Mouse (Mus musculus): Measurements from ENCODE around the gene Ifit3b. TPM values are rescaled to one million over a fixed set of nuclear protein-coding genes. Genes with fewer than 3 reads are reported as not detected.
"Not testable (repeated sequence)": the region's sequence is repeated elsewhere in the genome, so short reads cannot be mapped to it uniquely, and the experiment has no call there.

The Ifit3b gene
- polyA plus RNA-seq, 1 experiment from 2014 or later: 0.21 TPM

GRCm38 (mm10) chr19:34599250-34599649 is 8.5 kb upstream of the Ifit3b start:
- not testable (repeated sequence) for H3K4me2 ChIP-seq (ENCODE audit: low read depth, low read length); ATAC-seq (ENCODE audit: low read depth); H3K9ac ChIP-seq (replicated peaks; ENCODE audit: low read depth, low read length); H3K27ac ChIP-seq (ENCODE audit: low read depth, low read length); H3K9me3 ChIP-seq (ENCODE audit: control insufficient read depth, low read length); H3K27me3 ChIP-seq (ENCODE audit: control insufficient read depth, insufficient read depth, low read length); H3K4me1 ChIP-seq (ENCODE audit: control insufficient read depth, insufficient read depth, low read length); H3K36me3 ChIP-seq (ENCODE audit: control insufficient read depth, insufficient read depth, low read length); H3K4me3 ChIP-seq (ENCODE audit: low read depth, low read length)

DNA sequence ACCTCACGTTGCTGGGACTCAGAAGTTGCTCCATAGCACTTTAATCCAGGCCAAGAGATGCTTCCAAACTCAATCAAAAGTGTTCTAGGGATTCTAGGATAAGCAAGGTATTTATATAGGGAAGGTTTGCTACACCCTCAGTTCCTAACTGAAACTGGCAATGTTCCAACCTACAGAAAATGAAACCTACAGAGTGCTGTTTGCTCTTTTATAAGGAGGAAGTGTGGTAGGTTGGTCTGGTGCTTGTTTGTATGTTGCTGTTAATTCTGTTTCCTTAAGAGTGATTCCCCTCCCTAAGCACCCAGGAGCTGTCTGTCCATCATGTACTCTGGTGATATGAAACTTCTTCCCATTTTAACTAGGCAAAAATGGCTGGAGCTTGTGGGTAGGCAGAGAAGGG is 5.9 kb upstream of the Ifit3b start, which contains the start of gene Ifit1bl1:
TSS of gene Ifit1bl1 (minus strand) at position 69 of the 400 bp plus-strand sequence.
- not testable (repeated sequence) for H3K4me2 ChIP-seq (ENCODE audit: low read depth, low read length); H3K9me3 ChIP-seq (ENCODE audit: control insufficient read depth, low read length); H3K27me3 ChIP-seq (ENCODE audit: control insufficient read depth, insufficient read depth, low read length); H3K36me3 ChIP-seq (ENCODE audit: control insufficient read depth, insufficient read depth, low read length); H3K4me1 ChIP-seq (ENCODE audit: control insufficient read depth, insufficient read depth, low read length); ATAC-seq (ENCODE audit: low read depth); H3K9ac ChIP-seq (replicated peaks; ENCODE audit: low read depth, low read length); H3K27ac ChIP-seq (ENCODE audit: low read depth, low read length); H3K4me3 ChIP-seq (ENCODE audit: low read depth, low read length)
- WGBS: 57% methylated on average over 1 of the region's 1 CpGs

DNA sequence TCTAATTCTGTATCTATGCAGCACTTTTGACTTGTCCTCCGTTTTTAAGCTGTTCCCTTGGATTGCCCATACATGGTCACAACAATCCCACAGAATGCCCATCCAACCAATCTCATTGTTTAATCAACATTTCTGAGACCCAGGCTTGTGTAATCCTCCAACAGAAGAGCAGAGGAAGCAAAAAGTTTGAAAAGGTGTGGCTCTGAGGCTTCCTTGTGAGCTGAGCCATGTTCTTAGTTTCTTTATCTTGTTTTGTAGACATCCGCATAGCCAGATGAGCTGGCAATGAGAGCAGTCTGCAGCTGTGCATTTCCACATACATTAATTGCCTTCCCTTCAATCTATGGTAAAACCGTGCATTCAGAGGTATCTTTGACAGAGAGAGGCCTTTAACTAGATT is 2.3 kb upstream of the Ifit3b start:
- no peaks in the 10 kb centered on the region for H3K27me3 ChIP-seq (ENCODE audit: control insufficient read depth, insufficient read depth, low read length)
- no peaks in the 10 kb centered on the region for H3K9me3 ChIP-seq (ENCODE audit: control insufficient read depth, low read length)
- H3K9ac ChIP-seq (replicated peaks; ENCODE audit: low read depth, low read length): no peak overlapping the region
- H3K27ac ChIP-seq (ENCODE audit: low read depth, low read length): no peak overlapping the region
- ATAC-seq (ENCODE audit: low read depth): no peak
- no peak overlapping the region for H3K4me2 ChIP-seq (ENCODE audit: low read depth, low read length)
- no peaks in the 10 kb centered on the region for H3K36me3 ChIP-seq (ENCODE audit: control insufficient read depth, insufficient read depth, low read length)
- H3K4me3 ChIP-seq (ENCODE audit: low read depth, low read length): no peak overlapping the region
- 94% methylated on average over 3 of the region's 3 CpGs for WGBS
- H3K4me1 ChIP-seq (ENCODE audit: control insufficient read depth, insufficient read depth, low read length): no peaks in the 10 kb centered on the region

- not testable (repeated sequence) for H3K4me3 ChIP-seq (ENCODE audit: low read depth, low read length); H3K9ac ChIP-seq (replicated peaks; ENCODE audit: low read depth, low read length); H3K27ac ChIP-seq (ENCODE audit: low read depth, low read length); H3K27me3 ChIP-seq (ENCODE audit: control insufficient read depth, insufficient read depth, low read length); ATAC-seq (ENCODE audit: low read depth); H3K9me3 ChIP-seq (ENCODE audit: control insufficient read depth, low read length); H3K4me2 ChIP-seq (ENCODE audit: low read depth, low read length); H3K36me3 ChIP-seq (ENCODE audit: control insufficient read depth, insufficient read depth, low read length); H3K4me1 ChIP-seq (ENCODE audit: control insufficient read depth, insufficient read depth, low read length)
- 82% methylated on average over 3 of the region's 3 CpGs for WGBS
Observed at GRCm38 (mm10) chr19:34610118-34610517, 2.3 kb downstream of the Ifit3b start.

DNA sequence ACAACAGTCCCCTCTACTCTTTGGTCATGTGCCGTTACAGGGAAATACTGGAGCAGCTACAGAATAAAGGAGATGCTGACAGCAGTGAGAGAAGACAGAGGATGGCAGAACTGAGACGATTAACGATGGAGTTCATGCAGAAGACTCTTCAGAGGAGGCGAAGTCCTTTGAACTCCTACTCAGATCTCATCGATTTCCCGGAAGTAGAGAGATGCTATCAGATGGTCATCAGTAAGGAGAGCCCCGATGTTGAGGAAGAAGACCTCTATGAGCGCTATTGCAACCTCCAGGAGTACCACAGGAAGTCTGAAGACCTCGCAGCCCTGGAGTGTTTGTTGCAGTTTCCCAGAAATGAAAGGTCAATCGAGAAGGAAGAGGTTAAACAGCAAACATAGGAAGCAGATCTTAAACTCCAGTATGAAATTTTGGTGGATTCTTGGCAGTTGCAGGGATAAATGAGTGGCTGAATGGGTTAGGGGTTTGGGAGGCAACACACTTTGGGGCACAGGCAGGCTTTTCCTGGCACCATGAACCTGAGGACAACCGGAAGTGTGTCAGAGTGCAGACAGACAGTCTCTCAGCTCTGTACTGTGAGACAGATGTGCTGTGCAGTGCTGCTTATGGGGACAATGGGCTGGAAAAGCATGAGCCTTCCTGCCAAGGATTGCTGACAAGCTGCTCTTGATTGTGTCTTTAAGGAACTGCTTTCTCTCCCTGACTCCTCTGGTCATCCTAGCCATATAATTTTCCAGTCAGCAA is 4.7 kb downstream of the Ifit3b start:
- not testable (repeated sequence) for H3K27ac ChIP-seq (ENCODE audit: low read depth, low read length); H3K4me2 ChIP-seq (ENCODE audit: low read depth, low read length); ATAC-seq (ENCODE audit: low read depth); H3K27me3 ChIP-seq (ENCODE audit: control insufficient read depth, insufficient read depth, low read length); H3K9ac ChIP-seq (replicated peaks; ENCODE audit: low read depth, low read length); H3K9me3 ChIP-seq (ENCODE audit: control insufficient read depth, low read length); H3K36me3 ChIP-seq (ENCODE audit: control insufficient read depth, insufficient read depth, low read length); H3K4me3 ChIP-seq (ENCODE audit: low read depth, low read length); H3K4me1 ChIP-seq (ENCODE audit: control insufficient read depth, insufficient read depth, low read length)
- WGBS: 90% methylated on average over 4 of the region's 11 CpGs

- Histone ChIP-seq H3K36me3 (ENCODE audit: control insufficient read depth, insufficient read depth, low read length) (no peaks in the 10 kb centered on the region), H3K4me3 (ENCODE audit: low read depth, low read length) (no peak overlapping the region), H3K4me2 (ENCODE audit: low read depth, low read length) (no peak overlapping the region), H3K27me3 (ENCODE audit: control insufficient read depth, insufficient read depth, low read length) (no peaks in the 10 kb centered on the region), H3K9me3 (ENCODE audit: control insufficient read depth, low read length) (no peaks in the 10 kb centered on the region), H3K27ac (ENCODE audit: low read depth, low read length) (no peak overlapping the region), H3K9ac (replicated peaks; ENCODE audit: low read depth, low read length) (no peak overlapping the region), H3K4me1 (ENCODE audit: control insufficient read depth, insufficient read depth, low read length) (no peaks in the 10 kb centered on the region)
- no peak for ATAC-seq (ENCODE audit: low read depth)
- 94% methylated on average over 5 of the region's 5 CpGs for WGBS
Observed at GRCm38 (mm10) chr19:34620871-34621270, 13.1 kb downstream of the Ifit3b start.

GRCm38 (mm10) chr19:34623781-34624180 is 16.0 kb downstream of the Ifit3b start:
- H3K4me2 ChIP-seq (ENCODE audit: low read depth, low read length): no peak overlapping the region
- no peaks in the 10 kb centered on the region for H3K9me3 ChIP-seq (ENCODE audit: control insufficient read depth, low read length)
- WGBS: 95% methylated on average over 6 of the region's 6 CpGs
- no peaks in the 10 kb centered on the region for H3K27me3 ChIP-seq (ENCODE audit: control insufficient read depth, insufficient read depth, low read length)
- H3K36me3 ChIP-seq (ENCODE audit: control insufficient read depth, insufficient read depth, low read length): no peaks in the 10 kb centered on the region
- no peaks in the 10 kb centered on the region for H3K4me1 ChIP-seq (ENCODE audit: control insufficient read depth, insufficient read depth, low read length)
- H3K9ac ChIP-seq (replicated peaks; ENCODE audit: low read depth, low read length): no peak overlapping the region
- no peak overlapping the region for H3K4me3 ChIP-seq (ENCODE audit: low read depth, low read length)
- ATAC-seq (ENCODE audit: low read depth): no peak
- no peak overlapping the region for H3K27ac ChIP-seq (ENCODE audit: low read depth, low read length)

DNA sequence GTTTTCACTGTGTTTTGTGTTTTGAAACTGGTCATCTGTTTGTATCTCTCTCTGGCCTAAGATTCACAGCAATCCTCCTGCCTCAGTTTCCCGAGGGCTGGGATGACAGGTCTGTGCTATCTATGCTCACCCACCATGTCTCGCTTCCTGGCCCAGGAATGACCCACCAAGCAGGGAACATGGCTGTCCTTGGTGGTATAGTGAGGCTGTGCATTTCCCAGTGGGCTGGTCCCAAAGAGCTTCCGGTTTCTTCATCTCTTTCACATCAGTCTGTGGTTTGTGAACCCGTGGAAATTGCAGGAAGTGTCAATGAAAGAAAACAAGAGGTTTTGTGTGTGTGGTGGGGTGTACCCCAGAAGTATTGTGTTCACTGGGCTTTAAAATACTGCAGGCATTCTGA is 16.9 kb downstream of the Ifit3b start:
- no peaks in the 10 kb centered on the region for H3K4me1 ChIP-seq (ENCODE audit: control insufficient read depth, insufficient read depth, low read length)
- H3K27me3 ChIP-seq (ENCODE audit: control insufficient read depth, insufficient read depth, low read length): no peaks in the 10 kb centered on the region
- H3K9me3 ChIP-seq (ENCODE audit: control insufficient read depth, low read length): no peaks in the 10 kb centered on the region
- 87% methylated on average over 4 of the region's 4 CpGs for WGBS
- no peak overlapping the region for H3K9ac ChIP-seq (replicated peaks; ENCODE audit: low read depth, low read length)
- H3K4me3 ChIP-seq (ENCODE audit: low read depth, low read length): no peak overlapping the region
- H3K27ac ChIP-seq (ENCODE audit: low read depth, low read length): no peak overlapping the region
- H3K4me2 ChIP-seq (ENCODE audit: low read depth, low read length): no peak overlapping the region
- H3K36me3 ChIP-seq (ENCODE audit: control insufficient read depth, insufficient read depth, low read length): no peaks in the 10 kb centered on the region
- no peak for ATAC-seq (ENCODE audit: low read depth)

DNA sequence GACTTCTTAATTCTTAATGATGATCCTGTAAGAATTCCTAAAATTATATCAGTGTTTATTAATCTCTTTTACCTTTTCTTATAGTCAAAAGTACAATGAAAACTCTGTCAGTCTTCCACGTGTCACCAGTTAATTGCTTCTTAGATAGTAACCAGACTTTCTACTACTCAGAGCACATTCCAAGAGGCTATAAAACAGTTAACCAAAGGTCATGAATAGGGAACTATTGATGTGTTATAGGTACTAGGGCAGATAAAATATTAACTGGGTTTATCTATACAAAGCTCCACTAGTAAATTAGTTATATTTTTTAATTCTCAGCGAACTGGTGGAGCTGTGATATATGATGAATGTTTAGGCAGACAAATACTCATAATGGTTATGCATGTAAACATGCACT is 19.7 kb downstream of the Ifit3b start:
- Histone ChIP-seq H3K4me2 (ENCODE audit: low read depth, low read length) (no peak overlapping the region), H3K4me1 (ENCODE audit: control insufficient read depth, insufficient read depth, low read length) (no peaks in the 10 kb centered on the region), H3K36me3 (ENCODE audit: control insufficient read depth, insufficient read depth, low read length) (no peaks in the 10 kb centered on the region), H3K4me3 (ENCODE audit: low read depth, low read length) (no peak overlapping the region), H3K9ac (replicated peaks; ENCODE audit: low read depth, low read length) (no peak overlapping the region), H3K9me3 (ENCODE audit: control insufficient read depth, low read length) (no peaks in the 10 kb centered on the region), H3K27ac (ENCODE audit: low read depth, low read length) (no peak overlapping the region), H3K27me3 (ENCODE audit: control insufficient read depth, insufficient read depth, low read length) (no peaks in the 10 kb centered on the region)
- ATAC-seq (ENCODE audit: low read depth): no peak
- 55% methylated on average over 2 of the region's 2 CpGs for WGBS
